Mouse (Mus musculus): Measurements from ENCODE around the gene Dync2h1.
"Not testable (repeated sequence)": the region's sequence is repeated elsewhere in the genome, so short reads cannot be mapped to it uniquely, and the experiment has no call there.

Dync2h1 gene

GRCm38 (mm10) chr9:7041231-7041630, 143.0 kb downstream of the Dync2h1 start:
- in situ Hi-C loops (cut with MboI; ENCODE audit: unreplicated experiment in 2 of 2) = no loop called here

- in situ Hi-C loops (cut with MboI; ENCODE audit: unreplicated experiment in 2 of 2) = no loop called here
Measured at GRCm38 (mm10) chr9:7032553-7032952, 151.7 kb downstream of the Dync2h1 start.

- in situ Hi-C loops (cut with MboI; ENCODE audit: unreplicated experiment in 2 of 2) = no loop called here
Measured at GRCm38 (mm10) chr9:7015600-7015999, 168.6 kb downstream of the Dync2h1 start.

GRCm38 (mm10) chr9:7014733-7015132, 169.5 kb downstream of the Dync2h1 start:
- in situ Hi-C loops (cut with MboI; ENCODE audit: unreplicated experiment in 2 of 2) = no loop called here

- in situ Hi-C loops (cut with MboI; ENCODE audit: unreplicated experiment in 2 of 2) = no loop called here
Measured at GRCm38 (mm10) chr9:7009785-7010184, 174.5 kb downstream of the Dync2h1 start.

- in situ Hi-C loops (cut with MboI; ENCODE audit: unreplicated experiment in 2 of 2) = loop anchor here in 1 of 2 experiments (25.0 kb wide), 1 partner anchor 1683 kb away; the partner anchor contains the start of gene Casp4
Measured at GRCm38 (mm10) chr9:6994865-6995264, 189.4 kb downstream of the Dync2h1 start.

- in situ Hi-C loops (cut with MboI; ENCODE audit: unreplicated experiment in 2 of 2) = loop anchor here in 1 of 2 experiments (25.0 kb wide), 1 partner anchor 1682 kb away; the partner anchor contains the start of gene Casp4
Measured at GRCm38 (mm10) chr9:6994275-6994674, 190.0 kb downstream of the Dync2h1 start.

- in situ Hi-C loops (cut with MboI; ENCODE audit: unreplicated experiment in 2 of 2) = loop anchor here in 1 of 2 experiments (25.0 kb wide), 1 partner anchor 1677 kb away; the partner anchor contains the start of gene Casp4
Measured at GRCm38 (mm10) chr9:6988893-6989685, 195.2 kb downstream of the Dync2h1 start.

GRCm38 (mm10) chr9:6986161-6986560, 198.1 kb downstream of the Dync2h1 start:
- in situ Hi-C loops (cut with MboI; ENCODE audit: unreplicated experiment in 2 of 2) = loop anchor here in 1 of 2 experiments (25.0 kb wide), 1 partner anchor 1674 kb away; the partner anchor contains the start of gene Casp4

- in situ Hi-C loops (cut with MboI; ENCODE audit: unreplicated experiment in 2 of 2) = no loop called here
Measured at GRCm38 (mm10) chr9:6969171-6969570, 215.1 kb downstream of the Dync2h1 start.

- in situ Hi-C loops (cut with MboI; ENCODE audit: unreplicated experiment in 2 of 2) = no loop called here
Measured at GRCm38 (mm10) chr9:6965006-6965405, 219.2 kb downstream of the Dync2h1 start.

GRCm38 (mm10) chr9:6958311-6958710, 225.9 kb downstream of the Dync2h1 start:
- in situ Hi-C loops (cut with MboI; ENCODE audit: unreplicated experiment in 2 of 2) = no loop called here

GRCm38 (mm10) chr9:6927399-6928035, 256.7 kb downstream of the Dync2h1 start:
- in situ Hi-C loops (cut with MboI; ENCODE audit: unreplicated experiment in 2 of 2) = no loop called here

- in situ Hi-C loops (cut with MboI; ENCODE audit: unreplicated experiment in 2 of 2) = no loop called here
Measured at GRCm38 (mm10) chr9:6913471-6913870, 270.8 kb downstream of the Dync2h1 start.

GRCm38 (mm10) chr9:6910537-6910936, 273.7 kb downstream of the Dync2h1 start:
- in situ Hi-C loops (cut with MboI; ENCODE audit: unreplicated experiment in 2 of 2) = not testable (repeated sequence)

GRCm38 (mm10) chr9:6901620-6902019, 282.6 kb downstream of the Dync2h1 start:
- in situ Hi-C loops (cut with MboI; ENCODE audit: unreplicated experiment in 2 of 2) = no loop called here

GRCm38 (mm10) chr9:6891331-6891730, 292.9 kb downstream of the Dync2h1 start:
- in situ Hi-C loops (cut with MboI; ENCODE audit: unreplicated experiment in 2 of 2) = no loop called here

- in situ Hi-C loops (cut with MboI; ENCODE audit: unreplicated experiment in 2 of 2) = no loop called here
Measured at GRCm38 (mm10) chr9:6881187-6881984, 302.9 kb downstream of the Dync2h1 start.

Measured in v-Abl transformed pro-B cells (cell line).